Mouse (Mus musculus) 3T3-L1 (cell line): ENCODE measurements around the gene Gfra1.
A peak's percentile ranks its signal among the peaks of the same experiment; 100 is the strongest.

ENCODE experiments used
- DNase-seq: peaks from one replicate; pipeline ENCODE4 v3.0.0-alpha.2; 2015; ENCODE audit warnings: low read depth, low spot score

The Gfra1 gene

DNA sequence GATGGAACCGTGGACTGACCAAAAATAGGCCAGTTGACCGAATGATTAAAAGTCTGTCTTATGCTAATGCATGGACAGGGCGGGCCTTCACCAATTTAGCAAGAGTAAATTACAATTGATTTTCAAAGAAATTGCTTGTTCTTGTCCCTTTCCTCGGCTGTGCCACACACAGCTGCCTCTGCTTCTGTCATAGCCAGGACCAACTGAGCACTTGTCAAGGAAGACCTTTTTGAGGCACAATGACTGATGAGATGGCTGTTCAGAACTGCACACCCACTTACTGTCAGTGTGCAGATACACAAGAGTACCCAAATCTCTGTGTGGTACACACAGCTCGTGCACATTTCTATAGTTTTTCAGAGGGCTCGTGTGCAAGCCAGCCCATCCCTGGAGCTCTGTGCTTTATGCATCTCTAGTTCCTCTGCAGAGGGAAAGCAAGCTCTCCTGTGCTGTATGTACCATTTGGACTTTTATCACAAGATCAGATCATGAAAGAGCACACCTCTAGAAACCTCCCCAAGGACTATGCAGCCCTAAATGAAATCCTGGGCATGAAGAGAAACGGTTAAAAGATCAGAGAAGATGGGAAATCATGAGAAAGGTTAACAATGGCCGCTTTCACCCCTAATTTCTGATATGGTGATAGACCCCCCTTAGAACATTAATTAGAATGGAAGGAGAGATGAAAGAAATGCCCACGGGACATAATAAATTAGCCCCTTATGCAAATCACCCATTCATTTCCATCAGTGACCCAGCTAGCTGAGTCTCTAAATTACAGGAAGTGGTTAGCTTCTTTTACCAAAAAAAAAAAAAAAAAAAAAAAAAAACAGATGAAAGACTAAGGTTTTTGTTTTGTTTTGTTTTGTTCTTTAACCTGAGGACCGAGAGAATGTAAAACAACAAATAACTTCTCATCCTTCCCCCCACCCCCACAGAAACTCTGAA is 12.7 kb downstream of the Gfra1 start:
- no peak for DNase-seq

GRCm38 (mm10) chr19:58441785-58442184 is 13.9 kb downstream of the Gfra1 start:
- no peak for DNase-seq

DNA sequence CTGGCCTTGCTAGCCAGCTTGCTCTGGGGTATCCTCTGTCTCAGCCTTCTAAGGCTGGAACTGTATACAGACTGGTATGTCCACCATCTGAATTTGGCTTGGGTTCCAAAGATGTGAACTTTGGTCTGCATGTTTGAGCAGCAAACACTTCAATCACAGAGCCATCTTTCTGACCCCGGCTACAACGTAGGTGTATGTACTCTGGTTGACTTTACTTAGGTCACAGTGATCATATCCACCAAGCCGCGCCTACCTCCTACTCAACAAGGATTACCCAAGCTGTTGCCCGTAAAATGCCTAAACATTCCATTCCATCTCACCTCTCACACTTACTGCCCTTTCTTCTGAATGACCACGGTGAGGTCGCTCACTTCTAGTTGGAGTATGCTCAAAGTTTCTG is 14.5 kb downstream of the Gfra1 start:
- DNase-seq, result no peak

- no peak for DNase-seq
These were observed 16.9 kb downstream of the Gfra1 start for GRCm38 (mm10) chr19:58438762-58439161.

- DNase-seq, result no peak
These were observed 18.2 kb downstream of the Gfra1 start for GRCm38 (mm10) chr19:58437441-58438071.

DNA sequence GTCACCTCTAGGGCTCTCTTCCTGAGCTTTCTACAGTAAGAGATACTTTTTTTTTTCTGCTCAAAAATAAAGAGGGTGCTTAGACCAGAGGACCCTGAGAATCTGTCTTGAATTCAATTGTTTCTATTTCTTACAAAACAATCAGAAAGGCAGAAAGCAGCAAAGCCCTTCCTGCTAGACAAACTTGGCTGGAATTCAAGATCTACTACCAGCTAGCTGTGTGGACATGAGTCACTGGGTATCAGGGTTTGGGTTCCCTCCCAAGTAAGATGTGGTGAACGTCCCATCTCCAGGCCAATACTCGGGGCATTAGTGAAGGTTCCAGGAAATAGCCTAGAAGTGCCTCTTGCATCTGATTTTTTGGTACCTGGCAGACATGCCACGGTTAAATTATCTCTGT is 18.8 kb downstream of the Gfra1 start:
- peak; percentile 90 for DNase-seq

DNA sequence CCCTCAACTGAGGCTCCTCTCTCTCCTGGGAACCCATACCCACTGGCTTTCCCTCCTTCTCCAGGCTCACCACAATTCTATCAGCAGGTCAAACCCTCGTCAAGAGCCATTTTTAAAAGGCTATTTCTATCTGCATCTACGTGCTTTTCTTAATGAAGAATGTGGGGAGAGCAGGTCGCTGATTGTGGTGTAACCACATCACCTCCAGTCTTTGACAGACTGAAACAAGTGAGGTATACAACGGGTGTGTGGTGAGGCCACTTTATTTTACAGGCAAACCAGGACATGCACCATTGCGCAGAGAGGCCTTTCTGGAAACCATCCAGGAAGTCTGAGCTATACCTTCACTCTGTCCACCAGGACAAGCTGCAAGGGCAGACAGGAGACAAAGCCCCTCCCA is 19.8 kb downstream of the Gfra1 start:
- DNase-seq, result no peak

DNA sequence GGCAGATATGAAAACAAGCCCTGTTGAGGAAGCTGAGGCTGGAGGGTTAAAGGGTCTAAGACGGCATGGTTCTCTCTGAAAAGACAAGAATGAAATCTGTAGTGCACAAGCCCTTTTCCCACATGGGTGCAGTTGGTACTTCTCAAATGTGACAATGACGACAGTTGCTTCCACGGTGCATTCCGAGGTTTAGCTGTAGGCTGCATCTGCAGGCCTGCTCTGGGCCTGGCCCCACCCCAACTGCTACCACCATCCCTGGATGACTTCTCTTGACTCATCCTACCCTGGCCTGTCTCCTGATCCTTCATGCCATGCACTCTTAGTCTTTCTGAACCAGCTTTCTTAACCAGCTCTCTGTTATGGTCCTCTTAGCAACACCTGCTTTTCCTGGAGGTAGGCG is 22.9 kb downstream of the Gfra1 start:
- peak; percentile 56 for DNase-seq

GRCm38 (mm10) chr19:58428546-58428945 is 27.2 kb downstream of the Gfra1 start:
- DNase-seq, result no peak

GRCm38 (mm10) chr19:58427348-58427747 is 28.4 kb downstream of the Gfra1 start:
- no peak for DNase-seq

GRCm38 (mm10) chr19:58424928-58425327 is 30.8 kb downstream of the Gfra1 start:
- no peak for DNase-seq

- no peak for DNase-seq
These were observed 31.5 kb downstream of the Gfra1 start for GRCm38 (mm10) chr19:58424179-58424578.

DNA sequence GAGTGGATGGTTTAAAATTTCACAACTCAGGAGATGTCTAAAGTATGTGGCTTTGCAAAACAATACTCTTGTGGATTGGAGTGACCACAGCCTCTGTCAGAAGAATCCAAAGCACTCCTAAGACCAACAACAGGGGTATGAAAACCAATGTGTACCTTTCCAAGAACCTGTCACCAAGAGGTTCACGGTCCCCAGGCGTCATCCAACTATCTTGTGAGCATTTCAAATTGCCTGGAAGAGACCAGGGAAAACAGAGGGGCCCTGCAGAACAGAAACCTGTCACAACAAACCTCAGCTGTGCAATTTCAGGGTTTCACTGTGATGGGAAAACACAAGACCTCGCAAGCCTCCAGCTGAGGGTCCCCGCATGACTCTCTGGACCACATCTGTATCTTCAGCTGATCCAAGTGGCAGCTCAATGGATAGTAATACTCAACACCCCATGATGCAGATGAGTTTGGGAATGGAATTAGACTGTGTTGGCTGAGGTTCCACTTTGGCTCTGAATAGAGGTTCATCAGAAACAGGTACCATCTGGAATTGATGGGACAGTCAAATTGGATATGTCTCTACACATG is 32.7 kb downstream of the Gfra1 start:
- DNase-seq, result peak; percentile 49

- peak; percentile 15 for DNase-seq
These were observed 36.0 kb downstream of the Gfra1 start for GRCm38 (mm10) chr19:58419685-58420084.

DNA sequence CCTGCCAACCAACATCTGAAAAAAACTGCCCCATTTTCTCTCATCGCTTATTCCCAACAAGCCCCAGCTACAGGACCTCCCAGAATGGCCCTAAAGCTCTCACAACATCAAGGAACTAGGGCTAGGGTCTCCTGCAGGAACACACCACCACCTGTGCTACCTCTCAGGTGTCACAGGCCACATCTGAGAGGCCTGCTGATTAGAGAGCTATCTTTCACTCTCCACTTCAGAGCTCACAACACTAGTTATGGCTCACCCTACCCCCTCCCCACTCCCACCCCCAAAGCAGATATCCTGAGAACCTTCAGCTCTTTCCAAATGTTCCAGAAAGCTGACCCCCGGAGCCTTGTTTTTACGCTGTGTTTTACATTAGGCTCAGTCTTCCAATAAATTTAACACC is 36.4 kb downstream of the Gfra1 start:
- DNase-seq, result no peak

- no peak for DNase-seq
These were observed 40.5 kb downstream of the Gfra1 start for GRCm38 (mm10) chr19:58415173-58415572.

DNA sequence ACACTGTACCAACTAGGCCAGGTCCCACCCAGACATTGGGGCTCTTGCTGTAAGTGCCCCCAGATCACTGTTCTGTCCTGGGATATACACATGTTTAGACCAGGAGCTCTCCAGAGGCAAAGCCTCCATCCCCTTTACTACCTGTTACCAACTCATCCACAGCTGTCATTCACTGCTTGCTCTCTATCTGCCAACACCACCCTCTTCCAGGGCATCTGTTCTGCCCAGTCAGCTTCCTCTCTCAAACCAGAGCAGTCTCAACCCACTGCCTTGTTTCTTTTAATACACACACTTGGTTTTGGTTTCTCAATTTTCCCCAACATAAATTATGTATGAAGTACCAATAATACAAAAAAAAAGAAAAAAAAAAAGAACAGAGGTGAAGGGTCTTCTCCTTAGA is 41.0 kb downstream of the Gfra1 start:
- no peak for DNase-seq

- DNase-seq, result peak; percentile 79
These were observed 42.4 kb downstream of the Gfra1 start for GRCm38 (mm10) chr19:58413290-58413689.

GRCm38 (mm10) chr19:58412811-58413210 is 42.9 kb downstream of the Gfra1 start:
- DNase-seq, result peak; percentile 27

GRCm38 (mm10) chr19:58406726-58407125 is 49.0 kb downstream of the Gfra1 start:
- no peak for DNase-seq

- no peak for DNase-seq
These were observed 55.5 kb downstream of the Gfra1 start for GRCm38 (mm10) chr19:58400224-58400623.

DNA sequence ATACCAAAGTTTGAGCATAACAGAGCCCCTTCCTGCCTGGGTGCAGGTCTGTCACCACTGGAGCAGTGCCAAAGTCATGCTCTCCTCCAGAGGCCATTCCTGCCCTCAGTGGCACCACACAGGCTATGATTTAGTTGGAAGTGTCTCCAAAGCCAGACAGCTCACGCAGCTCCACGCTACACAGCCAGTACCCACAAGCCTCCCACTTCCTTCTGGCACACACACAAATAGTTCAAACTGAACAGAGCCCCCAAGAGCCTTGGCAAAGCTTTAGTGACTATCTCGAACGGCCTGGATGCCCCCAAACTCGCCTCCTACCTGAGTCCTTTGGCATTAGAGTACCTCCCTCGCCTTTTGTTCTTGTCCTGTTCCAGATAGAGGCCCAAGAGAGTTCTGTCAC is 56.5 kb downstream of the Gfra1 start:
- no peak for DNase-seq

DNA sequence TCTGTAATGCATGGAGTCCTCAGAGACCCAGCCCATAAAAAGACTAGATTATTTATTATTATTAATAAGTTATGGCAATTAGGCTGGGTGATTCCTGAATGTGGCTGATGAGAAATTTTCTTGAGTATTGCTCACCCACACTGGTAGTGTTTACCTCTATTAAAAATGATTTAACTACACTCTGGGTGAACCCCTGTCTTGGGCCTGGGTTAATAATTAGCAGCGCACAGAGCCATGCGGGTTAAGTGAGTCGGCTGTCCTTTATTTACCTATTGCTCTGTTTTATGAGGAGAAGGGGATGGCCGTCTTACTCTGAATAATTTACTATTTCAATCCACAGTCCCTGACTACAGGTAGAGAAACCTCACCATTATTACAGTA is 59.1 kb downstream of the Gfra1 start:
- no peak for DNase-seq
